Mouse (Mus musculus) erythroblast, embryonic 14.5 days (primary cell): ENCODE measurements around the gene Atp6v0b.

ENCODE experiments used
- GATA1 ChIP-seq: IDR thresholded peaks from 2 replicates; pipeline ENCODE4 v1.6.1; 2012; ENCODE audit warnings: low read length, inconsistent platforms, mixed read lengths
- TAL1 ChIP-seq: IDR thresholded peaks from 3 replicates; pipeline ENCODE4 v1.6.1; 2012; ENCODE audit warnings: low read length, inconsistent platforms, mixed read lengths

DNA sequence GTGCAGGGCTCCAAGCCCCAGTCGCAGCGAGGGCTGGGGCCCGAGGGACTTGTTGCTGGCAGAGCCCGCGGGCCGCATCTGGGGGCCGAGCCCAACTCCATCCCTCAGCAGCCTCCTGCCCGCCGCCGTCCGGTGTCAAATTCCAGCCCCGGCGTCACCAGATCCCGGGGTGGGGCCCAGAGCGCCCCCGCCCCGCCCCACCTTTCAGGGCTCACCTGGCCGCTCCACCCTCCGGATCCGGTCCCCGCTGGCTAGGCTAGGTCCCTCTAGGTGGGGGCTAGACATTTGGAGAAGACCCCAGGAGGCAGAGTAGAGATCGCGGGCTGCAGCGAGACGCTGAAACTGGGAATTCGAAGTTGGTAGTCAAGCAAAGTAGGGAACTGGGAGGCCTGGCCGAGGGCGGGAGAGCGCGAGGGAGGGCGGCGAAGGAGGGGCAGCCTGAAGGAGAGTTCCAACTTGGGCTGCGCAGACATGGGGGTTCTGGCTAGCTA lies 42.3 kb upstream of the Atp6v0b start, which contains the start of gene Artn:
- no peak for TF ChIP-seq GATA1
- no peak for TF ChIP-seq TAL1
